Mouse (Mus musculus): ENCODE data around the gene Mospd2. TPM values are rescaled to one million over a fixed set of nuclear protein-coding genes. Genes with fewer than 3 reads are reported as not detected.

Gene Mospd2
- polyA plus RNA-seq, 1 experiment, result 1.6 TPM

DNA sequence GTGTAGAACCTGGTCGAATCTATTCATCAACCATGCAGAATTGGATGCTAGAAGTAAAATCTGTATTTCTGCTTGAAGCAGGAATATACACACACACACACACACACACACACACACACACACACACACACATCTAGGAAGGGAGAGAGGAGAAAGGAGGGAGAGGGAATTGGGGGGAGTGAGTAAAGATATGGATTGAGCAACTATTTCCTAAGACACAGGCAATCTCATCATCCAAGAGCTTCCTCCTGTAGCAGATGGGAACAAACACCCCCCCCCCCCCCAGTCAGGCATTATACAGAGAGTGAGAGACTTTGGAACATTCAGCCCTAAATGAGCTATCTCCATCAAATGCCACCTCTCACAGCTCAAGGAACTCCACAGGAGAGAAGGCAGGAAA is 93.9 kb downstream of the Mospd2 start:
- no peak overlapping the region for H3K27ac ChIP-seq (ENCODE audit: control insufficient read depth, insufficient read depth, low read depth, low read length)
- H3K4me3 ChIP-seq (ENCODE audit: control insufficient read depth, low read depth, low read length), result no peak overlapping the region
- no peaks in the 10 kb centered on the region for H3K27me3 ChIP-seq (ENCODE audit: control insufficient read depth, insufficient read depth, low read length)
- H3K36me3 ChIP-seq (ENCODE audit: control insufficient read depth, insufficient read depth, low read length), result no peaks in the 10 kb centered on the region
- no peak for TF ChIP-seq CTCF (IDR thresholded peaks at IDR 0.05; ENCODE audit: control insufficient read depth, insufficient read depth, insufficient replicate concordance, low read depth, low read length)
- no peak for TF ChIP-seq POLR2A (IDR thresholded peaks at IDR 0.05; ENCODE audit: control insufficient read depth, low read depth, low read length)
- no peaks in the 10 kb centered on the region for H3K4me1 ChIP-seq (ENCODE audit: control insufficient read depth, insufficient read depth, low read length)

Other genes starting within 250 kb of the Mospd2 start
- 0.07 and 0.10 TPM in 2 replicates for gene Fancb, start 217 bp upstream of the Mospd2 start, polyA plus RNA-seq (2012; rRNA removed)
- gene Gm17604, start 24.5 kb upstream of the Mospd2 start, polyA plus RNA-seq (2012; rRNA removed), result not detected in 2 replicates

Measured in testis, adult 2 months (tissue).